Mouse (Mus musculus) retina, postnatal 1 day (tissue): ENCODE measurements around the gene Fxyd3.

Experiments used
- DNase-seq: peaks from one replicate; pipeline ENCODE4 v3.0.0-alpha.2; 2012

Fxyd3 gene

DNA sequence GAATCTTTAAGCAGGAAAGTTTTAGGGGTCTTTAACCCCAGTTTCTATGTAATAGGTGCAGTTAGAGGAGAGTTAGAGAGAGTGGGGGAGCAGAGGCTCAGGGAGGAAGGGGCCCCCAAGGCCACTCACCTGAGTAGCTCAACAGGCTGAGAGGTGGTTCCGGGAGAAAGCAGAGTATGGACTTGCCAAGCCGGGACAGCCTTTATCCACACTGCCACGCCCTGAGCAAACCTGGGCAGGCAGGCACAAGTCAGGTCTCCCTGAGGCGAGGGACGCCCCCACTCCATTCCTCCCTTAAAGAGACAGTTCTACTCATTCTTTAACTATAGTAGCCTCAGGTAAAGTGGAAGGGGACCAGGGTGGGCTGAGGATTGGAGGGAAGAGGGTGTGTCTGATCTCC lies at the start of gene Fxyd3:
TSS of gene Fxyd3 (minus strand) at position 213 of the 400 bp plus-strand sequence.
- no peak for DNase-seq

DNA sequence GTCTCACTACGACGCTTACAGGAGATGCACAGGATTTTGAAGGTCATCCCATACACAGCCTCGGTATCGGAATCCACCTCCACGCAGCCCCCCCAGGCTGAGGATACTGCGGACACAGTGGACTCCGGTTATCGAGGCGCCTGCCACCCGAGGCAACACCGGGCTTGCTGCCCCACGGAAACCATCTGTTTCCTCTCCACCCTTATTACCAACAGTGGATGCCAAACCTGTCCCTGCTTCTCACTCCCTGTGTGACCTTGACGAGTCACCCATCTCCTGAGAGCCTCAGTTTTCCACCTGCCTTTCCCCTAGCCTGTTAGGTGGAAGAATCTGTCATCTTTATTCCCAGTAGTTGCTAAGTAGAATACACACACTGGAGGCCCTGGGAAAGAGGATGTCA lies 48.6 kb upstream of the Fxyd3 start:
- DNase-seq: no peak

DNA sequence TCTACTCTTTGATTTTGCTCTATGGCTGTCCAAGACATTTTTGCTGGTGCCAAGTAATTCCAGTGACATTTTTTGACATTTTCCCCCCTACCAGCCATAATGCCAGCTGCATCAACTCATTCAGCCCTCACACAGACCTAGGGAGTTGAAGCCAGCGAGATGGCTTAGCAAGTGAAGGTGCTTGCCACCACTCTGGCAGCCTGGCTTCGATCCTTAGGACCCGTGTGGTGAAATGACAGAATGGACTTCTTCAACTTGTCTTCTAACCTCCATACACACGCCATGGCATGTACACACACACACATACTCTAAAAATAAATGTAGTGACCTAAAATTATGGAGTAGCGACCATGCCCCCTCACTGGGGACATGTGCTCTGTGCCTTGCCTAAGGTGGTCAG lies 47.9 kb upstream of the Fxyd3 start:
- DNase-seq: no peak

DNA sequence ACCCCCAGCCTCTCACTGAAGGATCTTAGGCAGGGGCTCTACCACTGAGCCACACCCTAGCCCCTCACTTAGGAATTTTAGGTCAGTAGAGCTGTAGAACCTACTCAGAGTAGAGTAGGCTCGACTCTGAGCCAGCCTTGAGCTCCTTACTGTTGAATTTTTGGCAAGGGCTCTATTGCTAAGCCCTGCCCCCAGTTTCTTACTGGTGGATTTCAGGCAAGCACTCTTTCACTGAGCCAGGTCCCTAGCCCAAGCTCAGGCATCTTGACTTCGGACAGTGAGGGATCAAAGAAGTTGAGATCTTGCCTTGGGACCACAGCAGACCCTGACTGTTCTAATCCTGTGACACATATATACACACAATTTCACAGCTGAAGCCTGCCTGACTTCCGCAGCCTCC lies 47.2 kb upstream of the Fxyd3 start:
- DNase-seq: no peak

DNA sequence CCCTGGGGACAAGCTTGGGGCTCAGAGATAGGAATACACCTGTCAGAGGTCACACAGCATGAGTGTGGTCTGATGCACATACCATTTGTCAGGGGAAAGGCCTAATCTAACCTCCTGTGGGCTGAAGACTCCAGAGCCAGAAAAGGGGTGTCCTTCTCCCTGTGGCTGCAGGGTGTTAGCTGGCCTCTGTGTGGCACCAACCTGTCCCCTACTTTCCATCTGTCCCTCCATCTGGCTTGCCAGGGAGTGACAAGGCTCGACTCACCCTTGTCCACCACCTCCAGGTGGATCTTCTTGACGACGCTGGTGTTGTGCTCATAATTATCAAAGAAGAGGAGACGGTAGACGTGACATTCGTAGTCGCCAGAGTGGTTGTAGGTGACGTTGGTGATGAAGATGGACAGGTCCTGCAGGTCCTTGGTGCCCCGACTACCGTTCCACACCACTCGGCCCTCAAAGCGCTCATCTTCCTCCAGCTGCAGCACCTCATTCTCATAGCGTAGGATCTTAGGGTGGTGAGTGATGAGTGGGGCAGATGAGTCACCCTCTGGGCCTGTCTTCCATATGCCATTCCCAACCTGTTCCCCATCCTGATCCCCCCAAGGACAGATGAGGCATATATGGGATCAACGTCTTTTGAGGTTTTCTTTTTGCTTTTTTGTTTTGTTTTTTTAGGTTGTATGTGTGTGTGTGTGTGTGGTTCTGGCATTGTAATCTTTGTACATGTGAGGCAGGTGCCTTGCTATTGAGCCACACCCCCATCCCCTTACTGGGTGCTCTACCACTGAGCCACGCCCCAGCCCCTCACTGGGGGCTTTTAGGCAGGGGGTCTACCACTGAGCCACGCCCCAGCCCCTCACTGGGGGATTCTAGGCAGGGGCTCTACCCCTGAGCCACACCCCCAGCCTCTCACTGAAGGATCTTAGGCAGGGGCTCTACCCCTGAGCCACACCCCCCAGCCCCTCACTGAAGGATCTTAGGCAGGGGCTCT lies 46.4 kb upstream of the Fxyd3 start:
- DNase-seq: no peak

DNA sequence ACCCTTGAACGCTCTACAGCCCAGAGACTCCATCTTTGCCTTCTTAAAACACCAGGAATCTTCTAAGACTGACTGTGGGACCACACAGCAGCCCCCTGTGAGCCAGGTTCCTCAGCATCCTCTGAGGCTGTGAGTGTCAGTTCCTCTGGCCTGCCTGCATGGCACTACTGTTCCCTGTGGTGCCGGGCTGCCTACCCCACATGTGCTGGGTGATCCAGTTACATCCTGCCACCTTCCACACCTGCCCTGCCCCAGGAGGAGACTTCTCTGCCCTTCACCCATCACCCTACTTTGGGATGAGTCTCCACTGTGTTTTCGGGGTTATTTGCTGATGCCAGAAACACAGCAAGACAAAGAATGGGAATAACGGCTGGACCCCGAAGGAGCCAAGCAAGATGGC lies 43.1 kb upstream of the Fxyd3 start:
- no peak for DNase-seq

DNA sequence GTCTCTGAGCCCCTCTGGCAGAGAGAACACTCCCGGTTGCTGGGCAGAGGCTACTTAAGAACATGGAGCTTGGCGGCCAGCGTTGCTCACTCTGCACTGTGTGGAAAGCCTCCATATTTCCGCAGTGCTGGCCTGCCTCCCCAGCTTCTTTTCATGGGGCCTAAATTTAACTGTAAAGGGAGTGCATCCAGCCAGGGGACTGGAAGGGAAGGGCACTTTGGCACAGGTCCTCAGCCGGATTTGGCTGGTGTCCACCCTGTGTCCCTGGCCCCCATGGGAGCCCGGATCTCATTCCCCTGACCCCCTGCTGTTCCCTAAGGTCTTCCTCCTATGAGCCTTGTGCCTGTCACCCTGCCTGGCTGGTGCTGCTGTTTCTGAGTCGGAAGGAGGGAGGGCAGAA lies 42.0 kb upstream of the Fxyd3 start:
- no peak for DNase-seq

DNA sequence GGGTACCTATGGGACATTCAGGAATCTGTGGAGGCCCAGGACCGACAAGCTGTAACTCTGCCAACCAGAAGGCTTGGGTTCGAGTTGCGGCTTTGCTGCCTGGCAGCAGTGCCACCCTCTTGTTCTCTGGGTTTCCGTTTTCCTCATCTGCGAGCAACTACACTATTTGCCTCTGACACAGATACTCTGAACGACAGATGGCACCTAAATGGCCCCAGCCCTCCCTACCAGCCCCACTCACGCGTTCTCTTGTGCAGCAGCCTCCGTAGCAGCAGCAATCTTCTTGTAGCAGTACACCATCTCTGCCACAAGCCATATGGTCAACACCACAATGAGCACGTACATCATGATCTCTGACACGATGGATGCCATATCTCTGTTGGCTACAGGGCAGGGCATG lies 41.0 kb upstream of the Fxyd3 start:
- no peak for DNase-seq

DNA sequence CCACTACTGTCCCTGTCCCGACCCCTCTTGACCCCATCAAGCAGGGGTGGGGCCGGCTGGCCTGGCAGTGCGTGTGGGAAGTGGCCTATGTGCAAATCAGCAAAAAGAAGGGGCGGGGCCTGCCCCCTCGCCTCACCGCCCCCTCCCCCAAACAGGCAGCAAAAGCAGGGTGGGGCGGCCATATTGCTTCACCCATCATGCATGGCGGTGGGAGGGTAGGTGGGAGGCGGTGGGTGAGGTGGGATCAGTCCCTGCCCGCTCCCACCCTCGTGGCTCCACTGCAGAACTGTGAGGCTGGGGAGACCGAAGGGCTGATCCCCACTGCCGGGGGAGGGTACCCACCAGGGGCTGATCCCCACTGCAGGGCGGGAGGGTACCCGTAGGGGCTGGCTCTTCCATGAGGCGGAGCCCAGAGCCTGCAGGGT lies 40.2 kb upstream of the Fxyd3 start:
- DNase-seq: peak; percentile 40

DNA sequence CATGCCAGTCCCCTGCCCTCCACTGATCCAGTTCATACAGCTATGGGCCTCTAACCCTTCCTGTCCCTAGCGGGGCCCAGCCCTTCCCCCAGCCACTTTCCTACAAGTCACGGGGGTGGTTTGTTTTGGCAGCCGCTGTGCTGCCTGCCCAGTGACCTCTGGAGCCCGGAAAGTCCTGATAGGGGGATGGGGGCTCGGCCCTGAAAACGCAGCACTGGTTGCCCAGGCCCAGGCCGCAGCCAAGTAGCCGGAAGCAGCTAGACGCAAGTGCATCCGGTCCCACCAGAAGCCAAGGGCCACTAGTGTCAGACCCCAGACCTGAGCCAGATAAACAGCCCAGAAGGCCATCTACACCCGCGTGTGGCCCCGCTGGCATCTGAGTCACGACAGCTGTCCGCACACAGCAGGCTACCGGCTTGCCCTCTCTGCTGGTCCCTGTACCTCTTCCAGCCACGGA lies 39.1 kb upstream of the Fxyd3 start:
- peak; percentile 34 for DNase-seq

DNA sequence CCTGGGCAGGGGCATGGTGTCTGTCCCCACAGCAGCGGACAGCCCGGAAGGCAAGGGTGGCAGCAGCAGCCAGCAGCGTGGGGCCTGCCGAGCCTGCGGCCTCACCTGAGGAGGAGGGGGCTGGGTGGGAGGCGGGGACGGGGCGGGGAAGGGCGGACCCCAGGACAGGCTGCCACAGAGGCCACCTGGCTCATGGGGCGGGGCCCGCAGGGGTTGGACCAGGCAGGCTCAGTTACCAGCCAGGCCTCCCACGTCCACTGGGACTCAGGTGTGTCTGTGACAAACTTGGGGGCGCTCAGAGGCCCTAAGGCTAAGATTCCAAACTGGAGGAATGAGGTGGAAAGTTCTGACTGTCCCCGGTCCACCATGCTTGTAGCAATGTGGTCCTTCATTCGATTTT lies 38.7 kb upstream of the Fxyd3 start, which contains the start of gene Hpn:
TSS of gene Hpn (minus strand) at position 109 of the 400 bp plus-strand sequence.
- no peak for DNase-seq

DNA sequence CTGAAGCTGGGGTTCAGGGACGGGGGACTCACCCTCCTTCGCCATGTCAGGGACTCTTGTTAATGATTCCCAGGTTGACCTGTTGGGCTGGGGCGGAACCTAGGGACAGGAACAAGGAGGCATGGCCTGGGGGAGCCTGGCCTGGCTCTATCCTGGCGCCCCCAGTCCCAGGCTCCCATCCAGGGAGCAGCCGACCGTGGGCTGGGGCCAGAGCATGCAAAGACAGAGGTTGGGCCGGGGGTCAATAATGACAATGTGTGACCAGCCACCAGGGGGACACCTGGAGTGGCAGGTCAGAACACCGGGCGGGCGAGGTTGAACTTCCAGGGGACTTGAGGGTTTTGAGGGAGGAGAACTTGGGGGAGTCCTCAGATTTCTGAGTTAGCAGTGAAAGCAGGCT lies 38.1 kb upstream of the Fxyd3 start:
- no peak for DNase-seq

DNA sequence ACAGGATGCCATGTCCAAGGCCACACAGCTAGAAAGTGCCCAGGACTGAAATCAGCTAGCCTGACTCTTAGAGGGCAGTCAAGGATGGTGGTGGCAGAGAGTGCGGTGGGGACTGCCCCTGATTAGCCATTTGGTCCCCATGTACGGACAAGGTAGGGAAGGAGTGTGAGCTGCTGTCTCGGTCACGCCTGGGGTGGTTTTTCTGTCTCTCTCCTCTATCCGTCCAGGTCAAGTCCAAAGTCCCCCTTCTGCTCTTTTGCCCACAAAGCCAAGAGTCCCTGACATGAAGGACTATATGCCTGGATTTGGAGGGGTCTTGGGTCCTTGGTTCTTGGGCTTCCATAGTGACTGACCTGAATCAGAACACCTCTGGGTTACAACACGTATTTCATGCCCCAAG lies 37.3 kb upstream of the Fxyd3 start:
- no peak for DNase-seq

DNA sequence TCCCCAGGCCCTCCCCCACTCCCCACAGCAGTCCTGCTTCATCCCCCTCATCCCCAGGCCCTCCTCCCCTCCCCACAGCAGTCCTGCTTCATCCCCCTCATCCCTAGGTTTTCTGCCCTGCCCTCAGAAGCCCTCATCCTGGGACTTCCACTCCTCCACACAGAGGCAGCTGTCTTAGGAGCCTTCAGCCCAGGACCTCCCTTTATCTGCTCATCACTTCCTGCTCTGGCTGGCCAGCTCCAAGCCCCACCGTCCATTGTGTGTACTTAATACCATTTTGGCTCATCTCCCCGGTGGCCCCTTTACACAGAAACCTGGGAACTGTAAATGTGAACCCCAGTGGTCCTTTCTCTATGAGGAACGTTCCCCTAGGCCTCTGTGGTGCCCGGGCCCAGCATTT lies 35.5 kb upstream of the Fxyd3 start:
- no peak for DNase-seq

DNA sequence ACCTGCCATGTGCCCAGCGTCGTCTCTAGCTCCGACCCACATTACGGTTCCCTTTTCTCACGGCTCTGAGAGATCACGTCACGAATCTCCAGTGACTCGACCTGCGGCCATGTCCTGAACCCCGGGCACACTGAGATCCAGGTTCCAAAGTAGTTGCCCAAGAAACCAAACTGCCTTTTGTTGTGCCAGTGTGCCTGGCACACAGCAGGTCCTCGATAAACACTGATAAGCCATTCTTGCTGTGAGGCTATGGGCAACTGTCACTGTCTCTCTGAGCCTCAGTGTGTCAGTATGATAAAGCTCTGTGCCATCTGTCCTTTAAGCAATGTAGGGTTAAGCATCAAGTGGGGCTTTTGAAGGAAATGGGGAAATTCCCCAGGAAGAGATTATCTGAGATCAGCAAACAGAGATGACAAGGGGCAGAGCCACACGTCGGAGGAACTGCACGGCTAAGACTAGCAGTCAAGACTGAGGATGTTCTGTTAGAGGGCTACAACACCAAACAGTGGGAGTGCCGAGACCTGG lies 34.4 kb upstream of the Fxyd3 start:
- no peak for DNase-seq

DNA sequence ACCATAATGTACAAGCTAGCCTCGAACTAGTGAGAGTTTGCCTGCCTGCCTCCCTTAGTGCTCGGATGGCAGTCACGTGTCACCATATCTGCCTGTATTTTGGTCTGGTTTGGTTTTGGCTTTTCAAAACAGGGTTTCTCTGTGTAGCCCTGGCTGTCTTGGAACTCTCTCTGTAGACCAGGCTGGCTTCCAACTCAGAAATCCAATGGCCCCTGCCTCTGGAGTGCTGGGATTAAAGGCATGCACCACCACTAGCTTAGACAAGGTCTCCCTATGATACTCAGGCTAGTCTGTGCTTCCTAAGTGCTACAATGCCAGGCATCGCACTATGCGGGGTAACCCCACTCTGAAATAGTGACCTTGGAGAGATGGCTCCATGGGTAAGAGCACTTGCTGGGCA lies 33.3 kb upstream of the Fxyd3 start:
- DNase-seq: no peak

DNA sequence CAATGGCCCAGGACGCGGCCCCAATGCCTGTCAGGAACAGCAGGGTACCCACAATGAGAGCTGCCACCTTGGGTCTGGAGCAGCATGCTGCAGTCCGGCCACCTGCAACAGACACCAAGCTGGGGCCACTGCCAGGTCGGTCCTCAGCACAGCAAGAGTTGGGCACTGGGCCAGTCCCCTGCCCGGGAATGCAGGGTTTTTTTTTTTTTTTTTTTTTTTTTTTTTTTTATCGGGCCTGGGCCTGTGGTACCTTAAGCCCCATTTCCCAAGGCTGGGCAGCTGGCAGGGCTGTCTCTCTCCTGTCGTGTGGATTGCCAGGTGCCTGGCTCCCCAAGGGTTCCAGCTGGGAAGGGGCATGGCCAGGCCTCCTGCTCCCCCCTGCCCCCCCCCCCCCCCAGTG lies 32.6 kb upstream of the Fxyd3 start:
- no peak for DNase-seq

DNA sequence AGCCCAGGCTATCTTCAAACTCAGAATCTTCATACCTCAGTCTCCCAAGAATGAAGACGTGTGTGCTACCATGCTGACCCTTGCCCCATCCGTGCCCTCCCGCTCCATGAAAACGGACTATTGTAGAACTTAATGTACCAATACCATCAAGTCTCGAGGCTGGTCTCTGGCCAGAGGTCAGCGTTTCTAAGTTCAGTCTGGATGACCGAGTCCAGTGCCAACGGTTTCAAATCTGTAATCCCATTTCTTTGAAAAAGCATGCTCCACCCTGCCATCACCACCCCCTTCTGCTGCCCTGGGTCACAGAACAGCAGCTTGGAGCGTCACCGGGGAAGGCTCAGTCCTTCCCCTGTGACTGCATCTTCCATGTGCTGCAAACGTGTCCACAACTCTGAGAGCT lies 31.3 kb upstream of the Fxyd3 start:
- DNase-seq: no peak

DNA sequence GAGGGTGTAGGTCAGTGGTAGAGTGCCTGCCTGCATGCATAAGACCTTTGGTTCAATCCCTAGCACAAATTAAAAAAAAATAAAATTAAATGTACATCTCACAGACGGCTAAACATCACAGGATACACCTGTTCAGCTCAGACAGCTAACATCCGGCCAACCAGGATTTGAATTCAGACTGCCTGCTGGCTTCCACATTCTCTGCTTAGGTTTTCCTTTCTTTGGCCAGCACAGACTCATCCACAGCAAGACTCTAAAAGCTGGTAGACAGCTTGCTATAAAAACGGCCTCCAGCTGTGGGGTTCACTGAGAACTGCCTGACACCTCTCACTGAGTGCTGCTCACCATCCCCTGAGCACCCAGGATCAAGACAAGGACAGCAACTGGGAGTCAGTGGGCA lies 29.7 kb upstream of the Fxyd3 start:
- DNase-seq: no peak

DNA sequence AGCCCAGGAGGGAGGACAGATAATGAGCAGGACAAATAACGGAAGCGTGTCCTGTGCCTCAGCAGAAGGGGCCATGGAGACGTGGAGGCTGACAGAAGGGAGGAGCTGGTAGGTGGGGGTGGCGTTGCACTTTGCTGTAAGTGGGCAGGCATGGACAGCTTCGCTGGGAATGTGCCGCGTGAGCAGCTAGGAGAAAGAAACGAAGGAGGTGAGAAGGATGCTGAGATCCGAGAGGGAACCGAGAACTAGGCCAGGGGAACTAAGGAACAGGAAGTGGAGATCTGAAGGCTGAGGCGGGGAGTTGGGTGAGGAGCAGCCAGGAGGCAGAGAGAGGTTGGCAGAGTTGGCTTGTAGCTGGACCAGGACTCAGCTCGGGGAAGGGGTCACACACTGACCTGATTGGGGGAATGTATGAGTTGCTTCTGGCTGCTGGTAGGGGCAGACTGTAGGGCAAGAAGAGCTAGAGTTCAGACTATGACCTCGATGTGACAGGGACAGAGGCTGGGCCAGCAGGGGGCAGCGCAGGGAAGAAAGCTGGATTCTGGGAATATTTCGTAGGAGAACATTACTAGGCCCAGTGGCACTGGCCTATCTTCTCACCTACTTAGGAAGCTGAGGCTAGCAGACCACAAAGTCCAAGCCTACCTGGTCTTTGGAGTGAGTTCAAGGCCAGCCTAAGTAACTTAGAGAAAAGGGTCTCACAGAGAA lies 28.7 kb upstream of the Fxyd3 start:
- DNase-seq: peak; percentile 48

DNA sequence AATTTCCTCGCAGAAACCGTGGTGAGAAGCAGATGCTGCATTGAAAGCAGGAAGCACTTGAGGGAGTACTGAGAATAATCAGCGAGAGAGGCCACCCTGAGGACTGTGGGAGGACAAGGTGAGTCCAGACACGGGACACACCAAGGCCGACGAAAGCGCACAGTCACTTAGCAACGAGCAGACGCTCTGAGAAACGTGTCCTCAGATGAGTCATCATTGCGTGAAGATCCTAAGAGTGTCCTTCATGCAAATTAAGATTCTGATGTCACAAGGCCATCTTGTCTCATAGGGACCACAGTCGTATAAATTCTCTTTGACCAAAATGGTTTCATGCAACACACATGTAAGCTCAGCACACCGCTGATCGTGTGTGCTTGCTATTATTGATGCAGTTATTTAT lies 24.3 kb upstream of the Fxyd3 start:
- DNase-seq: no peak

DNA sequence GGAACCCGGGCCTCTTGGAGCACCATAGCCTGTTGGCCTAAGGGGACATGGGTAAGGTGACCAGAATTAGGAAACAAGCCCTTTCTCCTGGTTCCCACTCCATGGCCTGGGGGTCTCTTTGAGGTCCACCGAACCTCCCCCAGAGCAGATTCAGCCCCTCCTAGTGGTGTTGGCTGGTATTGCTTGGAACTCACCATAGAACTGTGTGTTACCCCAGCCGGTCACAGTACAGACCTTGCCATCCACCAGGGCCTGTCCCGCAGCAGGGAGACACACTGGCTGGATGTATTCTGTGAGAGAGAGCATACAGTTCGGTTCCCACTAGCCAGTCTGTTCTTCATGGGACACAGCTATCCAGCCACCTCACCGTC lies 23.1 kb upstream of the Fxyd3 start:
- no peak for DNase-seq

DNA sequence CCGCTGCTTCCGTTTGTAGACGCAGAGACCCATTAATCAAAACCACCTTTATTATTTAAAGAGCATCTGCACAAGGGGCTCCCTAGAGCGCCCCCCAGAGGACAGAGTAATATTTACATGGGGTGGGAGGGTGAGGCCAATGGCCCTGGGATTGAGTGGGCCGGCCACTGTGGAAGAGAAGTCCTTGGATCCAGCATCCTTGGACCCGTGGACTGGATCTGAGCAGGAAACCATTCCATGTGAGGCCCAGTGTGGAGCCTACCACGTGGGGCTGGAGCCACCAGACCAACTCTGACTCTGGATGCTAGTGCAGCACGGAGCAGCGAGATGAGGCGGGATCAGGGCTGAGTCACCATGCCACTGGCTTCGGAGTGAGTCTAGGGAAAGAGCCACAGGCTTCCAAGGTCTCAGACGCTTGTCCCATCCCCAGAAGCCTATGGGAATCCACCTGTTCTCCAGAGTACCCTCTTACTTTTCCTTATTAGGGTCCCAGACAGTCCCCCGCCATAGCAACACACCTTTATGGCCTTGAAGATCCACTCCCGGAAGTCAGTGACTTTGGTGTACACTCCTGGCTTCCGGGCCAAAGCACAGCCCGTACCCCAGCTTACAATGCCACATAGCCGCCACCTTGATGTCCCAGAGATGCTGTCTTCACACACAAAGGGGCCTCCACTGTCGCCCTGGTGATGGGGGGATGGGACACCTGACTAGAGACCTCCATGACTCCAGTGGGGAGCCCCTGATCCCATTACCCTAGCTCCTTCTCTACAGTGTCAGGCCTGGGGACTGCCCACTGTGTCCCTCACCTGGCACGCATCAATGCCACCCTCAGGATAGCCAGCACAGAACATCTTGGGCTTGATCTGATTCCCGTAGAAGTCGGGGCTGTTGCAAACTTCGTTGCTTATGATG lies 22.4 kb upstream of the Fxyd3 start:
- DNase-seq: no peak
